Mouse (Mus musculus) C2C12 (cell line): ENCODE data around the gene Card9.

Experiments
- CEBPB ChIP-seq: IDR thresholded peaks from one replicate; pipeline ENCODE4 v1.6.1; 2011; ENCODE audit warnings: low read depth, mild to moderate bottlenecking, control low read depth, moderate library complexity
- CTCF ChIP-seq: IDR thresholded peaks from one replicate; pipeline ENCODE4 v1.5.1; 2011; ENCODE audit not compliant: control insufficient read depth, insufficient read depth, insufficient read length
- FOSL1 ChIP-seq: IDR thresholded peaks from one replicate; pipeline ENCODE4 v1.8.0; 2011; ENCODE audit warnings: mild to moderate bottlenecking, low read length; ENCODE audit not compliant: poor library complexity, insufficient read depth, severe bottlenecking
- MAX ChIP-seq: IDR thresholded peaks from one replicate; pipeline ENCODE4 v1.6.1; 2011; ENCODE audit warnings: mild to moderate bottlenecking, control low read depth
- MYOD1 ChIP-seq: IDR thresholded peaks from one replicate; pipeline ENCODE4 v1.6.1; 2011; ENCODE audit warnings: low read depth; ENCODE audit not compliant: control insufficient read depth, insufficient read length
- MYOG ChIP-seq: IDR thresholded peaks from one replicate; pipeline ENCODE4 v1.6.1; 2011; ENCODE audit not compliant: control insufficient read depth, insufficient read length; ENCODE audit errors: extremely low read depth
- USF1 ChIP-seq: IDR thresholded peaks from one replicate; pipeline ENCODE4 v1.6.1; 2011; ENCODE audit warnings: low read depth, mild to moderate bottlenecking, control low read depth, moderate library complexity

DNA sequence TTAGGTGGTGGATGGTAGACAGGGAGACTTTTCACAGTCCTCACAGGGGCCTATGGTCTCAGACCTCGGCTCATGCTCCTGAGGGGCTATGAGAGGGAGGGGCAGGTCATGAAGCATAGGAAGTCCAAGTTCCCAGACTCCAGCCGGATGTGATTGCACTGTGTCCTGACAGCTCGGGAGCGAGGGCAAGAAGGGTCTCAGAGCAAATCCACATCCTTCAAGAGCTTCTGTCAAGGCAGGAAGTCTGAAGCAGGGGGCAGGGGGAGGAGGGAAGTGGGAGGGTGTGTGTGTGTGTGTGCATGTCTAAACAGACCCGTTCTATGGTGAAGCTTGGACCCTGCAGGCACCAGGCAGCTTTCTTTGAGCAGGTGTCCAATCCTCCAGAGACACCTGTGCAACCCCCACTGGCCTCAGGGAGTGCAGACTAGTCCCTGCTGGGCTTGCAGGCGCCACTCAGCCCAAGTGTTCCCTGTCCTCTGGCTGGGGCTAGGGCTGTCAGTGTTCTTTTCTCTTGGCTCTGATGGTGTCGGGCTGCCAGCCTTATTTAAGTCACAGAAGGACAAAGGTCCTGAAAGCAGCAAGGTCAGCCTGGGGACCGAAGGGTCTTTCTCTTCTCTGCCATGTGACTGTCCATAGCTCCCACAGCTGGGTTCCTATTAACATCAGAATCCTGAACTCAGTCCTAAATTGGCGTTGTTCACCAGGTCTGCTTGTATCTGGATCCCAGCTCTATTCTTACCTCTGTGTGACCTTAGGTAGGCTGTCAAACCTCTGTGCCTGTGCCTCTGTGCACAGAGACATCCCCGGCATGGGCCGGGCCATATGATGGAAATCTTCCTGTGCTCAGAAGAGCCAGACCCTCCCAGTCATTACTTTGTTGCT, 17.9 kb downstream of the Card9 start:
- TF ChIP-seq CTCF (no peak), MAX (no peak), MYOG (no peak), USF1 (no peak), CEBPB (no peak), FOSL1 (no peak), MYOD1 (no peak)
